Mouse (Mus musculus) embryo, embryonic 10.5 days (tissue): ENCODE measurements at regions not wholly inside any gene's neighbourhood (a gene's known extent, or its start where the extent isn't known, plus 50 kb on each side); places are given as distances from the start of the nearest gene placed in this dataset.

Source experiments
- DNase-seq: peaks from one replicate; pipeline ENCODE4 v3.0.0-alpha.2; 2015; ENCODE audit warnings: low spot score

- DNase-seq: no peak
These were observed 404.0 kb upstream of the Acvr2a start for GRCm38 (mm10) chr2:48409876-48410275.

GRCm38 (mm10) chr2:48411392-48411791, 402.5 kb upstream of the Acvr2a start:
- no peak for DNase-seq

- DNase-seq: no peak
These were observed 401.0 kb upstream of the Acvr2a start for GRCm38 (mm10) chr2:48412683-48413440.

- peak; percentile 52 for DNase-seq
These were observed 399.1 kb upstream of the Acvr2a start for GRCm38 (mm10) chr2:48414596-48415481.

- peak; percentile 26 for DNase-seq
These were observed 397.6 kb upstream of the Acvr2a start for GRCm38 (mm10) chr2:48416207-48416750.

DNA sequence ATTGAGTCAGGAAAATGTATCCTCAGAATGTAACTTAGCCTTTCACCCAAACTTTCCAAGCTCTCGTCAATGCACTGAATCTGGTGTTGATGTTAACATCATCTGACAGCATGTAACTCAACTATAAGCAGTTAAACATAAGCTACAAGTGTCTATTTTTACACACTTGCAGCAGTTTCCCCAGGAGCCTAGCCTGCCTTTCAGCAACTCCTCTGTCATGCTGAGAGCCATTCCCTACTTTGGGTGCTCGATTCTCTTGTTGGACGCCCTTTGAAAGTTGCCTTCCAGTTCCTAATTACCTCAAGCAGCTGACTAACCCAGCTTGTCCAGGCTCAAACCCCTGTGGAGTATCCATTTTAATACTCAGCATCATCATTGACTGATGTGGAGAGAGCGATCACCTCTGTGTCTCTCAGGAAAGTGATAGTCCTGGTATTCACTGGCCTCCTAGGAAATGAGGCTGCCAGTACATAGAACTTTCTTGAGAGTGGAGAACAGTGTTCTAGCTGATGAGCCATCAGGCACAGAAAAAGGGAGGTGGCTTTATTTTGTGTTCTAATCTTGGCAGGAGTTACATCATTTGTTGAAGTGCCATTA, 396.8 kb upstream of the Acvr2a start:
- DNase-seq: no peak

DNA sequence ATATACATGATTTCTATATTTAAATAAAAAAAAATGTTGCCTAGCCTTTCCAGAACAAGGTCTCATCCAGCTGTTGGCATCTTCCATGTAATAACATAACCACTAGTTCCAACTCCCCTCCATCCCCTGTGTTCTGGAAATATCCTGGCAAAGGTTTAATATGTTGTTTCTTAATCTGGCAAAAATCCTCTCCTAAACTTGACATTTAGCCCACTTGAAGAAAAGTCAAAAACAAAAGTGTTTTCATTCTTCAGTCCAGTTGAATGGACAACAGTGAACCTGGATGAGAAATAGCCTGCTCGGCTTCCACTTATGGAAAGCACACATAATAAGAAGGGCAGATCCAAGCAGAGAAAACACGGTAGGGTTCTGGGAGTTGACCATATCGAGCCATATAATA, 393.1 kb upstream of the Acvr2a start:
- DNase-seq: no peak

GRCm38 (mm10) chr2:48423861-48424442, 390.0 kb upstream of the Acvr2a start:
- peak; percentile 42 for DNase-seq

GRCm38 (mm10) chr2:48424562-48424961, 389.3 kb upstream of the Acvr2a start:
- DNase-seq: peak; percentile 50

- DNase-seq: peak; percentile 59
These were observed 388.5 kb upstream of the Acvr2a start for GRCm38 (mm10) chr2:48425200-48426090.

DNA sequence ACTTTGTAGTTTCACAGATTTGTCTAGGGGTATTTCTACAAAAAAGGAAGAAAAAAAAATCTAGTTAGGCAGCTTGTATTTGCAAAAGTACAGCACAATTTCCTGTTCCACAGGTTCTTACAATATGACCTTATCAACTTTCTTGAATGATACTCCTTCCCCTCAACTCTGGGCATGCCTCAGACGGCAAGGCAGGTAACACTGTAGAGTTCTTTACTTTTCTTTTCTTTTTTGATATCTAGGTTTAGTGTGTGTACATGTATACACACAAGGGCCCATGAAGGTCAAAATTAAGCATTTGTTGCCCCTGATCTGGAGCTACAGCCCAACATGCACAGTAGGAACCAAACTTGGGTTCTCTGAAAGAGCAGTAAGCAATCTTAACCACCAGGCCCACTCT, 381.4 kb upstream of the Acvr2a start:
- no peak for DNase-seq

GRCm38 (mm10) chr2:48441296-48441990, 372.5 kb upstream of the Acvr2a start:
- peak; percentile 60 for DNase-seq

GRCm38 (mm10) chr2:48441991-48442544, 371.8 kb upstream of the Acvr2a start:
- no peak for DNase-seq

- no peak for DNase-seq
These were observed 367.9 kb upstream of the Acvr2a start for GRCm38 (mm10) chr2:48445898-48446604.

GRCm38 (mm10) chr2:48446617-48447016, 367.3 kb upstream of the Acvr2a start:
- no peak for DNase-seq

DNA sequence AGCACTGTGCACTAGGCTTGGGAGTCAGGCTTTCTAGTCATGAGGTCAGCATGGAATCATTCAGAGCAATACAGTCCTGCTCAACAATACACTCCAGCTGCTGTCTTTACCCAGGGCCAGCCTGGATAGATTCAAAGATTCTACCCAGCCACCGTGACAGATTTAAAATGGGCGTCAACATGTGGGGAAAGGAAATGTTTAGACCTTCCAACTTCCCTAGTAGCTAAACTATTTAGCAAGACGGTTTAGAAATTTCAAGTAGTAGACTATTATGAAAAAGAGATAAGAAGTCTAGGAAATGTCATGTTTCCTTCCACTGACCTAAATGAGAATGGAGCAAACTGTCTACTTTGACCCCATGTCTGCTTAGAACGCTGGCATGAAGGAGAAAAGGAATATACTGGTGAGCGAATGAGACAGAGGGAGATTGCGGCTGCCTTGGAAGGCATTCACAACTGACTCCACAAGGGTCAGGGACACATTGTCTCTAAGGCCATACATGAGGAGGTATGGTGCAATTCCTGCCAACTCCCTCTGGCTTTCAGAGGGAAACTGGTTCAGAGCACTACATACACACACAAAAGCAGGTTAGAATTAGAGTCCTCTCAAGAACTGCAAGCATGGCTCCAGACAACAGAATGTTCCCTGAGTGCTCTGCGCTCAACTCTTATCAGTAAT, 364.6 kb upstream of the Acvr2a start:
- no peak for DNase-seq

DNA sequence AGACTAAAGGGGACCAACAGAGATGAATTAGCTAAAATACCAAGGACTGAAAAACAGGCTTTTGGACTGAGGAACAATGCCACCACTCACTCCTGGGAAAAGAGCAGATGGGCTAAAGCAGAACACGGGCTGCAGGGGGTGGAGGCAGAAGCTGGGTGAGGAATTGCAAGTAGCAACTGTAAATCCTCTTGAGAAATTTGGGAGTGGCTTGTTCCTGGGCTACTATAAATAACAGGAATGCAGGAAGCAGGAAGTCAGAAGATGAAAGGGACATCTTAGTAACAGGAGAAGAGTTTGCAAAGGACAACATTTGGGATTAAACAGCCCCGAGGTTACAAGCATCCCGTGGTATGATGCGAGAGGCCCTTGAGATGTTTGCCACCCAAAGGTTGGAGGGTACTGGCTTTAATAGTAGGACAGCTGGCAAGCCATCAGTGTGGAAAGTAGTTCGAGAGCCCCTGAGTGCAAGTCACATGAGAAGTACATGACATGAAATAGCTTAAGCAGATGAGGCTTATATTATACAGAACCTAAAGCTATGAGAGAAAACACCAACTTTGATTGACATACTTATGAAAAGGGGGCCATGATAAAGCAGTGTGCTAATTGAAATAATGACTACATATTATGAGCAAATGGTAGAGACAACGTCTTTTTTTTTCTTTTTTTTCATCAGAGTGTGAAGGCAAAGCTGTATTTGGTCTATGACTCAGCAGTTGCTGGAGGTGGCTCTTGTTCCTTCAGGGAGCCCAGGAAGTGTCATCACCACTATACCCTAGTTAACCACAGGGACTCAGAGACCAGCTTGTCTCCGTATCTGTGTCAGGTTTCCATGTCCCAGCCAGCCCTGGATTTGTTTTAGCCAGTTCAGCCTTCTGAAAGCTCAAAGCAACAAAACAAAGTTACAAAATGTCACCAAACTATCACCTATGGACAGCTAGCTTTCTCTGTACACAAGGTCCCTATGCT, 357.6 kb upstream of the Acvr2a start:
- DNase-seq: no peak

DNA sequence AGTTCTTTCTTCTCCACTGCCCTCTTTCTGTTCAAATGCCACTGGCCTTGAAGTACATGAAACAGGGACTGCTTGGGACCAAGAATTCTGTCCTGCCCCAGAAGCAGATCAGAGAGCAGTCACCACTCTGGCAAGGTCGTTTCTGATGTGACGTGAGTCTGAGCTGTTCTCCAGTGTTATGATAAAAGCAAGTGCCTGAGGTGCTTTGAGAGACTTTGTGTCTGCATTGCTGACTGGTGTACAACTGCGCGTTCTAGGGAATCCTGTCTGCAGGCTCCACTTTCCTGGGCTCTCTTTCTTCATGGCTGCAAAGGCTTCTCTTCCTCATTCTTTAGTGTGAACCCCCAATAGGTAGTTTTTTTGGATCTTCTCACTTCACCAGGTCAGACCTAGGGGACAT, 356.8 kb upstream of the Acvr2a start:
- DNase-seq: no peak
